In the genomic region with DNA sequence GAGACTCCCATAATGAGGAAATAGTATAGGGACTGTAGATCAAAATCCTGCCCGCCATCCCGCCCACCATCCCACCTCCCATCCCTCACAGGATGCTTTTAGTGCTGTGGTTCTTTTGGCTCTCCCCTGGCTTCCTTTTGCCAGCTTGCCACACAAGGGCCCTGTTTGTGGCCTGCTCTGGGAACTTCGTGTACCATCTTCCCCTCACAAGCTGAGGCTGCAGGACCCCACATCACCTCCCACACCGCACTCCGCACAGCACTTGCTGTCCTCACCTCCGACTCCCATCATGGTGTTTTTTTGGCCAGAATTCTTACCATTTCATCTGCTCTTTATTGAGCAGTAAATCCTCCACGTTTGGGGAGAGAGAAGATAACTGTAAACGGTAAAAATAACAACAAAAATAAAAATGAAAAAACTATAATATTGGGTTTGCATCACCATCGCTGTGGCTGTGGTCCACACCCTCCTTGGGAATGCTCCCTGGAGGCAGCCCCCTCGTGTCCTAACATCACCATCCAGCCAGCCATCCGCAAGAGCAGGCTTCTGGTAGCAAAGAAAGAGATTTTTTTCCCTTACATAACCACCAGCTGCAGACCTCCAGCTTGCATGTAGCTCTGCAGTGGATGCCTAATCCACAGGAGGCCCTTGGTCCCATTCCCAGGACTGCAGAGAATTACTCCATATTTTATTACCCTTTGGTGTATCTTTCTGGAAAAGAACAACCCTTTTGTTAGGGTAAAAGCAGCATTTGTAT, we compare ENCODE assay signal across 17 mouse cellular contexts. TPM values are rescaled to one million over a fixed set of nuclear protein-coding genes. Genes with fewer than 3 reads are reported as not detected.
A peak's percentile ranks its signal among the peaks of the same experiment; 100 is the strongest.
DNase-seq lines count a peak whose midpoint lies in the region; ATAC-seq and TF ChIP-seq lines count a peak whose summit lies in the region.
"Had no signal": no experiment of that assay in that cellular context is flagged by ENCODE, and none has a peak within 500 bp of the region (broad histone marks: within the 10 kb centered on the region; RNA-seq: fewer than 3 reads in every experiment).

No protein-coding gene starts in this region.

- DNase-seq in heart, postnatal 14 days = peak; percentile 24 to 35
- DNase-seq in heart, postnatal 4 days = no peak
- peak; percentile 36 to 39 for DNase-seq in layer of hippocampus, adult 2 months (ENCODE audit: low spot score in 2 of 2)
- peak; percentile 50 for DNase-seq in telencephalon, adult 2 months (ENCODE audit: low read depth, low spot score)
- DNase-seq: cerebellum, adult 11 months; heart, postnatal 36 days; kidney, adult 18-20 months; kidney, postnatal 25 days; lung, adult 2 months; lung, postnatal 36 days had no signal

- H3K9me3 ChIP-seq in neural tube, embryonic 13.5 days = no peaks in the 10 kb centered on the region
- H3K9me3 ChIP-seq in neural tube, embryonic 15.5 days (replicated peaks) = no peaks in the 10 kb centered on the region
- H3K9me3 ChIP-seq in hindbrain, embryonic 13.5 days = no peaks in the 10 kb centered on the region
- H3K9me3 ChIP-seq: stomach, embryonic 15.5 days had no signal

- no peak overlapping the region for H3K4me3 ChIP-seq in neural tube, embryonic 13.5 days
- H3K4me3 ChIP-seq in neural tube, embryonic 15.5 days (replicated peaks) = no peak overlapping the region
- H3K4me3 ChIP-seq in layer of hippocampus, adult 2 months = no peak overlapping the region
- no peak overlapping the region for H3K4me3 ChIP-seq in hindbrain, embryonic 13.5 days
- H3K4me3 ChIP-seq: heart, adult 2 months; neural tube, embryonic 12.5 days; stomach, embryonic 15.5 days had no signal

- WGBS in neural tube, embryonic 13.5 days = 77% methylated on average over 11 of the region's 11 CpGs
- 75% methylated on average over 11 of the region's 11 CpGs for WGBS in neural tube, embryonic 15.5 days
- WGBS in hindbrain, embryonic 13.5 days = 85% methylated on average over 11 of the region's 11 CpGs

- TF ChIP-seq CTCF in layer of hippocampus, adult 2 months (conservative IDR thresholded peaks at IDR 0.05) = no peak

- no peak for ATAC-seq in neural tube, embryonic 13.5 days (ENCODE audit: low read depth)
- no peak for ATAC-seq in neural tube, embryonic 15.5 days (ENCODE audit: low FRiP score)
- ATAC-seq in hindbrain, embryonic 13.5 days (ENCODE audit: low FRiP score) = no peak

- H3K27me3 ChIP-seq in neural tube, embryonic 13.5 days = no peaks in the 10 kb centered on the region
- H3K27me3 ChIP-seq in neural tube, embryonic 15.5 days (replicated peaks) = no peaks in the 10 kb centered on the region
- no peaks in the 10 kb centered on the region for H3K27me3 ChIP-seq in hindbrain, embryonic 13.5 days
- H3K27me3 ChIP-seq: neural tube, embryonic 12.5 days; stomach, embryonic 15.5 days had no signal

- no peaks in the 10 kb centered on the region for H3K36me3 ChIP-seq in neural tube, embryonic 13.5 days
- H3K36me3 ChIP-seq in neural tube, embryonic 15.5 days = no peaks in the 10 kb centered on the region
- H3K36me3 ChIP-seq in hindbrain, embryonic 13.5 days = no peaks in the 10 kb centered on the region

- H3K27ac ChIP-seq in neural tube, embryonic 13.5 days (replicated peaks) = peak overlapping the region; percentile 13; the same call in 1 of the 2 replicates
- H3K27ac ChIP-seq in neural tube, embryonic 15.5 days (replicated peaks) = no peak overlapping the region
- H3K27ac ChIP-seq in layer of hippocampus, adult 2 months = peak overlapping the region; percentile 76
- no peak overlapping the region for H3K27ac ChIP-seq in hindbrain, embryonic 13.5 days
- H3K27ac ChIP-seq: heart, adult 2 months; neural tube, embryonic 12.5 days; stomach, embryonic 15.5 days had no signal

- peaks cover 11% of the 10 kb centered on the region for H3K4me1 ChIP-seq in neural tube, embryonic 13.5 days (replicated peaks)
- H3K4me1 ChIP-seq in neural tube, embryonic 15.5 days = 0 out of 2 replicates have a peak, but pooled peaks cover 6% of the 10 kb centered on the region
- H3K4me1 ChIP-seq in hindbrain, embryonic 13.5 days (replicated peaks) = peaks cover 5% of the 10 kb centered on the region; the same call in 1 of the 2 replicates
- H3K4me1 ChIP-seq: neural tube, embryonic 12.5 days; stomach, embryonic 15.5 days had no signal

- intact Hi-C loops in heart, postnatal 14 days (cut with DNase I) = no loop called here

- no peak overlapping the region for H3K4me2 ChIP-seq in neural tube, embryonic 13.5 days
- no peak overlapping the region for H3K4me2 ChIP-seq in neural tube, embryonic 15.5 days
- no peak overlapping the region for H3K4me2 ChIP-seq in hindbrain, embryonic 13.5 days
- H3K4me2 ChIP-seq: liver, embryonic 11.5 days; neural tube, embryonic 12.5 days; stomach, embryonic 15.5 days had no signal

- H3K9ac ChIP-seq in neural tube, embryonic 13.5 days = no peak overlapping the region
- no peak overlapping the region for H3K9ac ChIP-seq in neural tube, embryonic 15.5 days (replicated peaks)
- no peak overlapping the region for H3K9ac ChIP-seq in hindbrain, embryonic 13.5 days
- H3K9ac ChIP-seq: neural tube, embryonic 12.5 days; stomach, embryonic 15.5 days had no signal

RNA-seq across cellular contexts. Expression of a gene that starts 51.9 kb away (rescaled TPM):
- total RNA-seq in heart, postnatal 14 days (2021) = 10 to 100 TPM; 22.2 to 23.9 TPM
- total RNA-seq in heart, postnatal 4 days (2021) = 10 to 100 TPM; 24.4 to 26.9 TPM
- 59.8 and 64.8 TPM in 2 replicates for polyA plus RNA-seq in neural tube, embryonic 13.5 days (2015; fragmentation: Nextera tagmentation; extraction: Ambion mirVana)
- 67.5 and 74.9 TPM in 2 replicates for polyA plus RNA-seq in neural tube, embryonic 15.5 days (2015; fragmentation: Nextera tagmentation; extraction: Ambion mirVana)
- 10 to 100 TPM; 31.4 to 31.8 TPM for total RNA-seq in layer of hippocampus, adult 2 months (2021)
- 52.4 and 54.6 TPM in 2 replicates for polyA plus RNA-seq in hindbrain, embryonic 13.5 days (2015; fragmentation: Nextera tagmentation; extraction: Ambion mirVana)

Comparison
In these comparisons a context has a peak if more than half of its experiments do, and no peak if none do; other contexts are left out.
1. H3K27ac ChIP-seq: peak in neural tube, embryonic 13.5 days (single experiment) and layer of hippocampus, adult 2 months (single experiment); none in neural tube, embryonic 15.5 days (single experiment) and hindbrain, embryonic 13.5 days (single experiment).